Mouse (Mus musculus): ENCODE measurements around the gene Ptprn2.

DNA sequence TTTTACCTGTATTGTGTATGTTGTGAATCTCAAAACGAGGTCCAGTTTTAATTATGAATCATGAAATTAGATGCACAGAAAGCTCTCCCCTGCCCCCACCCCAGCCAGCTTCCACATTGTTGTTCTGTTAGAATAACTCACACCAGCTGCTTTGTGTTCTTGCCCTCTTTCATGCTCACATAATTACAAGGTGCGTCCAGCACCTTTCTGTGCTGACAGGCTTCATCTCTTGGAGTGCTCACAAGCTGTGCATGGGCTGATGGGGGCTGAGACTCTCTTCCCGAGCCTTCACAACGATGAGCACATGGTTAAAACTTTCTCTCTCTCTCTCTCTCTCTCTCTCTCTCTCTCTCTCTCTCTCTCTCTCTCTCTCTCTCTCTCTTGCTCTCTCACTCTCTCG, 746.3 kb downstream of the Ptprn2 start:
- no peak for TF ChIP-seq CTCF (IDR thresholded peaks at IDR 0.05; ENCODE audit: low read depth)
- no peak for TF ChIP-seq EP300 (IDR thresholded peaks at IDR 0.05; ENCODE audit: low read depth)

Data from liver, postnatal 0 days (tissue).